Mouse (Mus musculus): Measurements from ENCODE around the gene Smad9.
"Not testable (repeated sequence)": the region's sequence is repeated elsewhere in the genome, so short reads cannot be mapped to it uniquely, and the experiment has no call there.

The Smad9 gene

GRCm38 (mm10) chr3:54759211-54759610 lies 3.8 kb downstream of the Smad9 start:
- no peak for DNase-seq

GRCm38 (mm10) chr3:54760321-54761115 lies 5.1 kb downstream of the Smad9 start:
- no peak for DNase-seq

GRCm38 (mm10) chr3:54761258-54761657 lies 5.9 kb downstream of the Smad9 start:
- no peak for DNase-seq

- DNase-seq: peak; percentile 35
Measured at GRCm38 (mm10) chr3:54764418-54764817, 9.0 kb downstream of the Smad9 start.

- not testable (repeated sequence) for DNase-seq
Measured at GRCm38 (mm10) chr3:54765521-54765920, 10.1 kb downstream of the Smad9 start.

- DNase-seq: no peak
Measured at GRCm38 (mm10) chr3:54766034-54766433, 10.7 kb downstream of the Smad9 start.

GRCm38 (mm10) chr3:54766811-54767210 lies 11.4 kb downstream of the Smad9 start:
- DNase-seq: no peak

- no peak for DNase-seq
Measured at GRCm38 (mm10) chr3:54768592-54768991, 13.2 kb downstream of the Smad9 start.

- no peak for DNase-seq
Measured at GRCm38 (mm10) chr3:54769349-54770275, 14.2 kb downstream of the Smad9 start.

- no peak for DNase-seq
Measured at GRCm38 (mm10) chr3:54773613-54774012, 18.2 kb downstream of the Smad9 start.

- DNase-seq: no peak
Measured at GRCm38 (mm10) chr3:54775989-54776631, 20.7 kb downstream of the Smad9 start.

GRCm38 (mm10) chr3:54790601-54791000 lies 35.2 kb downstream of the Smad9 start:
- DNase-seq: no peak

- DNase-seq: no peak
Measured at GRCm38 (mm10) chr3:54791822-54792677, 36.7 kb downstream of the Smad9 start.

- no peak for DNase-seq
Measured at GRCm38 (mm10) chr3:54793762-54794161, 38.4 kb downstream of the Smad9 start.

GRCm38 (mm10) chr3:54795379-54795778 lies 40.0 kb downstream of the Smad9 start:
- DNase-seq: no peak

GRCm38 (mm10) chr3:54795806-54796205 lies 40.4 kb downstream of the Smad9 start:
- no peak for DNase-seq

GRCm38 (mm10) chr3:54797211-54797610 lies 41.8 kb downstream of the Smad9 start:
- peak; percentile 48 for DNase-seq

- no peak for DNase-seq
Measured at GRCm38 (mm10) chr3:54803713-54804112, 48.3 kb downstream of the Smad9 start.

- DNase-seq: no peak
Measured at GRCm38 (mm10) chr3:54807061-54807661, 51.8 kb downstream of the Smad9 start.

GRCm38 (mm10) chr3:54807666-54808217 lies 52.4 kb downstream of the Smad9 start, which contains the start of gene Rfxap:
Gene Rfxap (minus strand): TSS chr3:54807791.
- peak; percentile 98 for DNase-seq

- no peak for DNase-seq
Measured at GRCm38 (mm10) chr3:54809111-54809510, 53.7 kb downstream of the Smad9 start.

Data from cerebellum, adult 11 months (tissue).